Mouse (Mus musculus) lung, embryonic 14.5 days (tissue): Measurements from ENCODE around the gene Rtl6. TPM values are rescaled to one million over a fixed set of nuclear protein-coding genes. Genes with fewer than 3 reads are reported as not detected.

Experiments used
- ATAC-seq: fragments of 200-750 bp; cut with Nextera tagmentation; 2 replicates; pipeline ENCODE4 v1.8.0; 2017; ENCODE audit warnings: mild to moderate bottlenecking, moderate TSS enrichment, moderate library complexity; ENCODE audit not compliant: insufficient read depth
- DNase-seq: peaks from one replicate; pipeline ENCODE4 v3.0.0-alpha.2; 2015
- H3K27ac ChIP-seq: fragments of 300-500 bp; sonication (generic); 2 replicates; pipeline ENCODE4 v1.5.1; 2014; ENCODE audit warnings: low read depth, mild to moderate bottlenecking, moderate library complexity
- H3K27me3 ChIP-seq: fragments of 300-500 bp; sonication (generic); 2 replicates; pipeline ENCODE4 v1.6.1; 2014; ENCODE audit warnings: low read length, control low read depth; ENCODE audit not compliant: insufficient read depth
- H3K36me3 ChIP-seq: fragments of 300-500 bp; sonication (generic); 2 replicates; pipeline ENCODE4 v1.6.1; 2014; ENCODE audit warnings: control low read depth; ENCODE audit not compliant: insufficient read depth
- H3K4me1 ChIP-seq: fragments of 300-500 bp; sonication (generic); 2 replicates; pipeline ENCODE4 v1.6.1; 2014; ENCODE audit warnings: antibody characterized with exemption, control low read depth; ENCODE audit not compliant: insufficient read depth
- H3K4me2 ChIP-seq: fragments of 300-500 bp; sonication (generic); 2 replicates; pipeline ENCODE4 v1.6.1; 2014; ENCODE audit warnings: mild to moderate bottlenecking
- H3K4me3 ChIP-seq: fragments of 300-500 bp; sonication (generic); 2 replicates; pipeline ENCODE4 v1.5.1; 2014; ENCODE audit warnings: low read depth, low read length
- H3K9ac ChIP-seq: fragments of 300-500 bp; sonication (generic); 2 replicates; pipeline ENCODE4 v1.6.1; 2014
- H3K9me3 ChIP-seq: fragments of 300-500 bp; sonication (generic); 2 replicates; pipeline ENCODE4 v1.6.1; 2016; ENCODE audit warnings: low read depth, low read length, control low read depth
- CTCF ChIP-seq: IDR thresholded peaks from 2 replicates; pipeline ENCODE4 v1.5.1; 2016; ENCODE audit warnings: antibody characterized with exemption, low read depth
- WGBS: fragments of 180-500 bp; shearing (Covaris S2); extraction: QIAGEN DNeasy Blood & Tissue Kit; methylation state at CpG from one replicate; pipeline ENCODE4 v1.1.7; 2014; 5-methylcytosine and 5-hydroxymethylcytosine counted together
- polyA plus RNA-seq: library from polyadenylated mRNA; unstranded; fragments of >200 nt; fragmentation: Nextera tagmentation; extraction: Ambion mirVana; gene quantifications from 2 replicates; pipeline ENCODE4 v1.2.1, GENCODE M21; 2014

The Rtl6 gene
- 8.6 and 8.7 TPM in 2 replicates for polyA plus RNA-seq

DNA sequence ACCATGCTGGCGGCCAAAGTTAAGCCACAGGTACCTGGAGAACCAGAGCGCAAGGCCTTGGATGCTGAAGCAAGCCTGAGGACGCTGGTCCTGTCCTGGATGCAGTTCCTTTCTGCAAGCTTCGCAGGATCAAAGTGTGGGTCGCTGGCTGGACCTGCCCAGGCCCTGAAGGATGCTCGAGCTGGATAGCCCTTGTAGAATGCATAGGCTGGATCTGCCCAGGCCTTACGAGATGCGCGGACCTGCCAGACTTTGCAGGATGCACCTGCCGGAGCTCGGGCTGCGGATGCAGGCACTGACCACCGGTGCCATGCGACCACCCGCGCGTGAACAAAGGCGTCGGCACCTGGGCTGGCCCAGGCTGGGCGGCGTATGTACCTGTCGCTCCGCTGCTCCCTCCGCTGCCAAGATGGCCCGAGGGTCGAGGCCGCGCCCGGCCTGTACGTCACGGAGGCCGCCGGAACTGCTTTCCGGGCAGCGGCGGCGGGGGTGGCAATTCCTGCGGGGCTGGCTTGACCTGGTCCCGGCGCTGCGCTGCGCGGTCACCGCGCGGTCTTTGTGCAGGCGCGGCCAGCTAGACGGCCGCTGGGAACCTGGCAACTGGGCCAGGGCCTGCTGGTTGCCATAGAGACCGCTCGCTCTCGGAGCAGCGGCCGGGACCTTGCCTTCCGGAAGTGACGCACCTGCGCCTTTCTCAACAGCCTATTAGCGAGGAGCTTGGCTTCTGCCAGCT is at the start of gene Rtl6:
Gene Rtl6, minus strand, starts transcription at position 635 of the 733 bp plus-strand sequence.
- H3K27me3 ChIP-seq, result no peaks in the 10 kb centered on the region
- no peaks in the 10 kb centered on the region for H3K9me3 ChIP-seq
- ATAC-seq (peak; percentile 93), DNase-seq (peak; percentile 94)
- H3K36me3 ChIP-seq, result peaks cover 4% of the 10 kb centered on the region; the same call in 1 of the 2 replicates
- peak within 1 kb of the TSS; percentile 78 for H3K27ac ChIP-seq
- peak within 1 kb of the TSS; percentile 61 for H3K9ac ChIP-seq
- peak within 1 kb of the TSS; percentile 62 for H3K4me3 ChIP-seq
- peak within 1 kb of the TSS; percentile 74 for H3K4me2 ChIP-seq
- H3K4me1 ChIP-seq, result 0 out of 2 replicates have a peak, but pooled peaks cover 5% of the 10 kb centered on the region
- WGBS, result 8% methylated on average over 59 of the region's 59 CpGs
- TF ChIP-seq CTCF, result no peak

DNA sequence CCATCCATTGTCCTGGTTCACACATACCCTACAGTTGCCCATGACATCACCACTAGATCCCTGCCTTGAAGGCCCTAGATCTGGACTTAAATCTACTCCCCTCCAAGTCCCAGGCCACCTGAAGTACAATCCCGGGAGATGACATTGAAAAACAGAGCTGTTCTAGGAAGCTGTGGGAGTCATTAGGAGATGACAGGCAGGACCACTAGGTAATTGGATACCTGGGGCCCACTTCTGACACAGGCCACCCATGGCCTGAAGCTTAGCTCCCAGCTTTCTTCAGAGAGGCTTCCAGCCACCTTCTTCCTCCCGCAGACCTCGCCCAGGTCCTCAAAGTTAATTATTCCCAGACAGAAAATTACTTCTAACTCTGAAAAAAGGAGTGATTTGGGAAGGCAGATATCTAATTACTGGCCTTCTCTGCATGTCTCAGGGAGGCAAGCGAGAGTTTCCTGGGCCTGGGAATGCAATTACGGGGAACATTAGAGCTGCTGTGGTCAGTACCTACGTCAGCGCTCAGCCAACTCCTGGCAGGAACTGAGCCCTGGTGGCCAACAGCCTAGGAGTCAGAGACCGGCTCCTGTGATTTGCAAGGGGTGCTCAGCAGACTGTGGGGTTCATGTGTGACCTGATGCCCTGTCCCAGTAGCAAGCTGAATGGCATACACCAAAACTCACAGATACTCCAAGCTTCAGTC is 45.8 kb upstream of the Rtl6 start:
- Histone ChIP-seq H3K4me2 (no peak overlapping the region), H3K27ac (no peak overlapping the region), H3K27me3 (no peaks in the 10 kb centered on the region), H3K36me3 (no peaks in the 10 kb centered on the region), H3K4me3 (no peak overlapping the region), H3K4me1 (no peaks in the 10 kb centered on the region), H3K9ac (no peak overlapping the region), H3K9me3 (no peaks in the 10 kb centered on the region)
- 70% methylated on average over 8 of the region's 8 CpGs for WGBS
- no peak for ATAC-seq
- no peak for TF ChIP-seq CTCF
- DNase-seq, result no peak

DNA sequence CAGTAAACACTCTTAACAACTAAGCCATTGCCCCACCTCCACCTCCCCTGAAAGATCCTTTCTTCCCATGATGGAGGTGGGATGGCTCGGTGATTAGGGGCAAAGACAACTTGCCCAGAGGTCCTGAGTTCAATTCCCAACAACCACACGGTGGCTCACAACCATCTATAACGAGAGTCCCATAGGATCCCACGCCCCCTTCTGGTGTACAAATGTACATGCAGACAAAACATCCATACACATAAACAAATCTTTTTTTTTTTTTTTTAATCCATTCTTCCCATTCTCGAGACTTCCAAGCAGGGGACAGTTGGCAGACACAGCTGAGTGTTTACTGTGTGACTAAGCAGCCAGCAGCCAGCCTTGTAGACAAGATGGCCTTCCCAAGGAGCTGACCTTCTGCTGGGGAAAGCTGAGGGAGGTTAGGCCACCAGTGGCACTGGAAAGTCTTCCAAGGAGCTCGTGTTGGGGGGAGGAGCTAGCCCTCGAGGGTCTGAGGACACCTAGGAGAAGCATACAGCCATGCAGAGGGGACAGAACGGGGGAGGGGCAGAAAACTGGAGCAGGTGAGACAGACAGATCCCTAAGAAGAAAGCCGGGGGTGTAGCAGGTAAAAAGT is 43.5 kb upstream of the Rtl6 start:
- H3K4me1 ChIP-seq, result no peaks in the 10 kb centered on the region
- H3K27me3 ChIP-seq, result no peaks in the 10 kb centered on the region
- H3K4me3 ChIP-seq, result no peak overlapping the region
- 64% methylated on average over 9 of the region's 9 CpGs for WGBS
- H3K9me3 ChIP-seq, result no peaks in the 10 kb centered on the region
- ATAC-seq, result no peak
- no peak overlapping the region for H3K4me2 ChIP-seq
- peak; percentile 33 for TF ChIP-seq CTCF
- DNase-seq, result no peak
- no peak overlapping the region for H3K27ac ChIP-seq
- H3K36me3 ChIP-seq, result no peaks in the 10 kb centered on the region
- no peak overlapping the region for H3K9ac ChIP-seq

DNA sequence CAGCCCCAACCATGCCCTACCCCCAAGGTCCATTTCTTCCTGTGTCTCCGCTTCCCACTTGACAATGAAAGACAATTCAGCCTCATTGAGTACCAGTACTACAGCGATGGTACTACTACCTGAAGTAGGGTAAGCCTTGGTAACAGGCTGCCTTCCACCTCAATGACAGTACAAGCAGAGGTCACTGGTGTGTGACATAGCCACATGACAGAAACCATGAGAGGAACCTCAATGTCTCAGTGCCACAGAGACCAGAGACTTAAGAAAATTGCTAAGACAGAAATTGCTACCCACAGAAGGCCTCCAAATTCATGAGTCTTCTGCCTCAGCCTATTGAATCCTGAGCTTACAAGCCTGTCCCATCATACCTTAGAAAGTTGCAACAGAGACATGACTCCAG is 41.3 kb upstream of the Rtl6 start:
- WGBS, result 95% methylated on average over 2 of the region's 2 CpGs
- no peak for ATAC-seq

DNA sequence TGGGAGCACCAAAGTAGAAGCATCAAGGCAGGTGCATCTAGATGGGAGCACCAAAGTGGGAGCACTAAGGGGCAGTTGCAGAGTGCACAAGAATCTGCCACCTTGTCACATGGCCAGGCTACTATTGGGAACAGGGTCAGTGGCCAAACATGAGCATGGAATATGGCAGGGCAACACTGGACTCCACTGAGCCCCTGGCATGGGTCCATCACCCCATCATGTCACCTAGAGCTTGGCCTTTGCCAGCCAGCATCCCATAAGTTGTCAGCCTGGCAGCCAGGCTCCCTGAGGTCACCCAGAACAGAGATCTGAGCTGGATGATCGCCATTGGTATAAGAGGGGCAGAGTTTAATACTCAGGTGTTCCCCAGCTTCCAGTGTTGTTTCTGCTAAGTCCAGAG is 40.2 kb upstream of the Rtl6 start:
- no peak for ATAC-seq
- Histone ChIP-seq H3K9me3 (no peaks in the 10 kb centered on the region), H3K9ac (no peak overlapping the region), H3K27ac (no peak overlapping the region), H3K27me3 (no peaks in the 10 kb centered on the region), H3K36me3 (no peaks in the 10 kb centered on the region), H3K4me1 (no peaks in the 10 kb centered on the region), H3K4me3 (no peak overlapping the region), H3K4me2 (no peak overlapping the region)
- DNase-seq, result no peak
- TF ChIP-seq CTCF, result no peak
- 78% methylated on average over 1 of the region's 1 CpGs for WGBS

More for the DNA sequence above, 41.3 kb upstream of the Rtl6 start:
- H3K4me1 ChIP-seq, result no peaks in the 10 kb centered on the region
- no peak for DNase-seq
- H3K9me3 ChIP-seq, result no peaks in the 10 kb centered on the region
- H3K27me3 ChIP-seq, result no peaks in the 10 kb centered on the region
- H3K4me3 ChIP-seq, result no peak overlapping the region
- no peak overlapping the region for H3K4me2 ChIP-seq
- TF ChIP-seq CTCF, result no peak
- no peaks in the 10 kb centered on the region for H3K36me3 ChIP-seq
- no peak overlapping the region for H3K27ac ChIP-seq
- no peak overlapping the region for H3K9ac ChIP-seq

DNA sequence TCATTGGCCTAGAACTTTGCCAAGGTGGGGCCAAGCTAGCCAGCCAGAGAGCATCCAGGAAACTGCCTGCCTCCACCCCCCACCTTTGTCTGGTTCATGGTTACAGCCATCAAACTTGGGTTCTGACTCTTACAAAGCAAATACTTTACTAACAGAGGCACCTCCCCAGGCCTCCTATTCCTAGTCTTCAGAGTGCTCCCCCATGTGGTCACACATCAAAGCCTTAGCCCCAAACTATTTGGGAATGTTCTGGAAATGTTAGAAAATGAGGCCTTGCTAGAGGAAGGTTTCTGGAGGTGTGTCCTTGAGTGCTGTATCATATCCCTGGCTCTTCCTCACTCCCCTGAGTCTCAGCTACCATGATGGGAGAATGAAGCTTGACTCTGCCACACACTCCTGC is 39.4 kb upstream of the Rtl6 start:
- Histone ChIP-seq H3K4me1 (no peaks in the 10 kb centered on the region), H3K9ac (no peak overlapping the region)

More for the DNA sequence above, 39.4 kb upstream of the Rtl6 start:
- Histone ChIP-seq H3K4me2 (no peak overlapping the region), H3K36me3 (no peaks in the 10 kb centered on the region), H3K9me3 (no peaks in the 10 kb centered on the region), H3K27ac (no peak overlapping the region), H3K4me3 (no peak overlapping the region), H3K27me3 (no peaks in the 10 kb centered on the region)
- ATAC-seq (no peak), DNase-seq (no peak)
- peak; percentile 49 for TF ChIP-seq CTCF
